Mouse (Mus musculus): ENCODE data around the gene Krtap28-13. TPM values are rescaled to one million over a fixed set of nuclear protein-coding genes. Genes with fewer than 3 reads are reported as not detected.

Gene Krtap28-13
- polyA plus RNA-seq, 1 experiment from 2014 or later, result not detected

- Histone ChIP-seq H3K36me3 (no peaks in the 10 kb centered on the region), H3K4me2 (replicated peaks) (no peak overlapping the region), H3K9ac (no peak overlapping the region), H3K4me1 (no peaks in the 10 kb centered on the region), H3K27ac (no peak overlapping the region), H3K9me3 (no peaks in the 10 kb centered on the region), H3K27me3 (replicated peaks) (no peaks in the 10 kb centered on the region), H3K4me3 (no peak overlapping the region)
- WGBS, result 84% methylated on average over 7 of the region's 7 CpGs
- ATAC-seq (ENCODE audit: low FRiP score, low read depth), result no peak
Observed at GRCm38 (mm10) chr1:83099580-83100137, 38.9 kb downstream of the Krtap28-13 start.

- ATAC-seq (ENCODE audit: low FRiP score, low read depth), result no peak
- H3K27me3 ChIP-seq (replicated peaks), result no peaks in the 10 kb centered on the region
- no peak overlapping the region for H3K9ac ChIP-seq
- WGBS, result 51% methylated on average over 3 of the region's 3 CpGs
- no peaks in the 10 kb centered on the region for H3K9me3 ChIP-seq
- no peak overlapping the region for H3K27ac ChIP-seq
- no peaks in the 10 kb centered on the region for H3K36me3 ChIP-seq
- no peaks in the 10 kb centered on the region for H3K4me1 ChIP-seq
- H3K4me2 ChIP-seq (replicated peaks), result no peak overlapping the region
- H3K4me3 ChIP-seq, result no peak overlapping the region
Observed at GRCm38 (mm10) chr1:83101891-83102290, 41.2 kb downstream of the Krtap28-13 start.

GRCm38 (mm10) chr1:83105464-83105863 lies 44.7 kb downstream of the Krtap28-13 start:
- Histone ChIP-seq H3K9me3 (no peaks in the 10 kb centered on the region), H3K36me3 (no peaks in the 10 kb centered on the region), H3K27ac (no peak overlapping the region), H3K4me1 (no peaks in the 10 kb centered on the region), H3K27me3 (replicated peaks) (no peaks in the 10 kb centered on the region), H3K4me3 (no peak overlapping the region), H3K4me2 (replicated peaks) (no peak overlapping the region), H3K9ac (no peak overlapping the region)
- ATAC-seq (ENCODE audit: low FRiP score, low read depth), result no peak
- 52% methylated on average over 1 of the region's 1 CpGs for WGBS

GRCm38 (mm10) chr1:83107410-83107978 lies 46.8 kb downstream of the Krtap28-13 start:
- Histone ChIP-seq H3K27me3 (replicated peaks) (no peaks in the 10 kb centered on the region), H3K9me3 (no peaks in the 10 kb centered on the region), H3K36me3 (no peaks in the 10 kb centered on the region), H3K9ac (no peak overlapping the region), H3K4me3 (no peak overlapping the region), H3K27ac (no peak overlapping the region), H3K4me2 (replicated peaks) (no peak overlapping the region), H3K4me1 (no peaks in the 10 kb centered on the region)
- no peak for ATAC-seq (ENCODE audit: low FRiP score, low read depth)
- 80% methylated on average over 5 of the region's 5 CpGs for WGBS

GRCm38 (mm10) chr1:83110992-83111391 lies 50.3 kb downstream of the Krtap28-13 start:
- Histone ChIP-seq H3K4me2 (replicated peaks) (no peak overlapping the region), H3K27ac (no peak overlapping the region), H3K36me3 (no peaks in the 10 kb centered on the region), H3K4me1 (no peaks in the 10 kb centered on the region), H3K9me3 (no peaks in the 10 kb centered on the region), H3K27me3 (replicated peaks) (no peaks in the 10 kb centered on the region), H3K9ac (no peak overlapping the region), H3K4me3 (no peak overlapping the region)
- ATAC-seq (ENCODE audit: low FRiP score, low read depth), result no peak

Other genes starting within 250 kb of the Krtap28-13 start
- 44.7 and 54.5 TPM in 2 replicates for gene Agfg1, start 221.4 kb upstream of the Krtap28-13 start, polyA plus RNA-seq (2016; fragmentation: Nextera tagmentation; extraction: Ambion mirVana)
- 0.33 and 0.43 TPM in 2 replicates for gene A030005L19Rik, start 147.6 kb upstream of the Krtap28-13 start, polyA plus RNA-seq (2016; fragmentation: Nextera tagmentation; extraction: Ambion mirVana)
- gene A030014E15Rik, start 136.0 kb upstream of the Krtap28-13 start, polyA plus RNA-seq (2016; fragmentation: Nextera tagmentation; extraction: Ambion mirVana), result not detected in 2 replicates
- not detected in 2 replicates for gene Gm6217, start 129.5 kb upstream of the Krtap28-13 start, polyA plus RNA-seq (2016; fragmentation: Nextera tagmentation; extraction: Ambion mirVana)
- not detected in 2 replicates for gene A030003K21Rik, start 117.5 kb upstream of the Krtap28-13 start, polyA plus RNA-seq (2016; fragmentation: Nextera tagmentation; extraction: Ambion mirVana)
- not detected in 2 replicates for gene Gm7544, start 104.9 kb upstream of the Krtap28-13 start, polyA plus RNA-seq (2016; fragmentation: Nextera tagmentation; extraction: Ambion mirVana)
- not detected in 2 replicates for gene Gm47955, start 100.6 kb upstream of the Krtap28-13 start, polyA plus RNA-seq (2016; fragmentation: Nextera tagmentation; extraction: Ambion mirVana)
- gene Gm47959, start 60.4 kb upstream of the Krtap28-13 start, polyA plus RNA-seq (2016; fragmentation: Nextera tagmentation; extraction: Ambion mirVana), result not detected in 2 replicates
- gene Slc19a3, start 22.5 kb upstream of the Krtap28-13 start, polyA plus RNA-seq (2016; fragmentation: Nextera tagmentation; extraction: Ambion mirVana), result 0.28 and 0.82 TPM in 2 replicates
- not detected in 2 replicates for gene Krtap28-10, start 18.4 kb upstream of the Krtap28-13 start, polyA plus RNA-seq (2016; fragmentation: Nextera tagmentation; extraction: Ambion mirVana)
- gene Gm47969, start 16.0 kb upstream of the Krtap28-13 start, polyA plus RNA-seq (2016; fragmentation: Nextera tagmentation; extraction: Ambion mirVana), result not detected in 2 replicates
- not detected in 2 replicates for gene A030005K14Rik, start 1.6 kb upstream of the Krtap28-13 start, polyA plus RNA-seq (2016; fragmentation: Nextera tagmentation; extraction: Ambion mirVana)
- gene Ccl20, start 55.8 kb downstream of the Krtap28-13 start, polyA plus RNA-seq (2016; fragmentation: Nextera tagmentation; extraction: Ambion mirVana), result not detected in 2 replicates
- gene Daw1, start 98.8 kb downstream of the Krtap28-13 start, polyA plus RNA-seq (2016; fragmentation: Nextera tagmentation; extraction: Ambion mirVana), result 0.11 TPM in 1 of 2 replicates, not detected in the other

All from neural tube, embryonic 12.5 days (tissue).